Mouse (Mus musculus) limb, embryonic 15.5 days (tissue): ENCODE data around the gene Ttll12. TPM values are rescaled to one million over a fixed set of nuclear protein-coding genes. Genes with fewer than 3 reads are reported as not detected.
A peak's percentile ranks its signal among the peaks of the same experiment; 100 is the strongest.

Source experiments
- ATAC-seq: fragments of 200-750 bp; cut with Nextera tagmentation; 2 replicates; pipeline ENCODE4 v1.8.0; 2017; ENCODE audit warnings: low read depth, moderate TSS enrichment; ENCODE audit not compliant: insufficient number of reproducible peaks, low FRiP score, low TSS enrichment
- H3K27ac ChIP-seq: fragments of 300-500 bp; sonication (generic); 2 replicates; pipeline ENCODE4 v1.5.1; 2015; ENCODE audit warnings: moderate library complexity, mild to moderate bottlenecking, inconsistent platforms
- H3K27me3 ChIP-seq: fragments of 300-500 bp; sonication (generic); 2 replicates; pipeline ENCODE4 v1.6.1; 2015; ENCODE audit warnings: inconsistent platforms
- H3K36me3 ChIP-seq: fragments of 300-500 bp; sonication (generic); 2 replicates; pipeline ENCODE4 v1.6.1; 2015; ENCODE audit warnings: inconsistent platforms
- H3K4me1 ChIP-seq: fragments of 300-500 bp; sonication (generic); 2 replicates; pipeline ENCODE4 v1.6.1; 2015; ENCODE audit warnings: inconsistent platforms
- H3K4me2 ChIP-seq: fragments of 300-500 bp; sonication (generic); 2 replicates; pipeline ENCODE4 v1.6.1; 2015; ENCODE audit warnings: mild to moderate bottlenecking, inconsistent platforms
- H3K4me3 ChIP-seq: fragments of 300-500 bp; sonication (generic); 2 replicates; pipeline ENCODE4 v1.5.1; 2015; ENCODE audit warnings: mild to moderate bottlenecking, inconsistent platforms
- H3K9ac ChIP-seq: fragments of 300-500 bp; sonication (generic); 2 replicates; pipeline ENCODE4 v1.6.1; 2015; ENCODE audit warnings: inconsistent platforms
- H3K9me3 ChIP-seq: fragments of 300-500 bp; sonication (generic); 2 replicates; pipeline ENCODE4 v1.6.1; 2016; ENCODE audit warnings: inconsistent platforms
- WGBS: fragments of 180-500 bp; shearing (Covaris S2); methylation state at CpG from one replicate; pipeline ENCODE4 v1.1.7; 2015; 5-methylcytosine and 5-hydroxymethylcytosine counted together
- polyA plus RNA-seq: library from polyadenylated mRNA; unstranded; fragments of >200 nt; fragmentation: Nextera tagmentation; extraction: Ambion mirVana; gene quantifications from 2 replicates; pipeline ENCODE4 v1.2.1, GENCODE M21; 2015

The Ttll12 gene
- polyA plus RNA-seq, 1 experiment from 2014 or later, result 33.2 TPM

DNA sequence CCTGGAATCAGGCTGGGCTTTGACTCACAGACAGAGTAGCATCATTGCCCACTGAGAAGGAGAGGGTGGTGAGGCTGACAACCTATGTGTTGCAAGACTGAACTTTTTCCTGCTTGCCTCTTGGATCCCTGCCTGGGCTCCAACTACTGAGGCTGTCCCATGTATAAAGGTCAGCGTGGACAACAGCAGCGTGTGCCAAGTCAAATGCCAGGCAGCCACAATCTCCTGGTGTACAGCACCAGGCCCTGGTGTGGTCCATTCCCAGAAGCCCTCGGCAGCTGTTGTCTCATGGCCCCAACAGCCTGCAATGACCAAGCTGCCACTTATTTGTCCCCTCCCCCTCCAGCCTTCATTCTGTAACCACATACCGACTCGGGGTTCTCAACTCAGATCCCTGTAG is 23.3 kb downstream of the Ttll12 start:
- Histone ChIP-seq H3K27ac (no peak overlapping the region), H3K4me1 (no peaks in the 10 kb centered on the region), H3K36me3 (peaks cover 28% of the 10 kb centered on the region), H3K9ac (no peak overlapping the region), H3K4me2 (no peak overlapping the region), H3K4me3 (no peak overlapping the region), H3K9me3 (no peaks in the 10 kb centered on the region), H3K27me3 (no peaks in the 10 kb centered on the region)
- ATAC-seq, result no peak
- 80% methylated on average over 5 of the region's 5 CpGs for WGBS

DNA sequence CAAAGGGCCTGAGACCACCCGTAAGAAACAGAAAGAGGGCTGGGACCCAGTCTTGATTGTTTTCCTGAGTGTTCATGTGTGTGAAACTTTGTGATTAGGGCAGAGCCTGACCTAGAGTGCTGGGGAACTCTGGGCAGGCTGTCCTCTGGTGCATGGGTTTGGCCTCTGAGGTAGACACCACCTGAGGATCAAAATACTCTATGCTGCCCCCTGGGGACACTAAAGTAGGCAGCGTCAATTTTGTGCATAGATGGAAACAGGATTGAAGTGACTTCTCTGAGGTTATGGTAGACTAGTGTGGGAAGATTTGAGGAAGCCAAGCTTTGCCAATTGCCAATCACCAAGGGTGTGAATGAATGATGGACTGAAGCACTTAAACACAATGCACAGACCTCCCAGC is 24.3 kb downstream of the Ttll12 start:
- Histone ChIP-seq H3K27ac (no peak overlapping the region), H3K36me3 (peaks cover 18% of the 10 kb centered on the region), H3K9me3 (no peaks in the 10 kb centered on the region), H3K27me3 (no peaks in the 10 kb centered on the region), H3K4me1 (no peaks in the 10 kb centered on the region), H3K4me3 (no peak overlapping the region), H3K4me2 (no peak overlapping the region), H3K9ac (no peak overlapping the region)
- WGBS, result 66% methylated on average over 2 of the region's 2 CpGs
- no peak for ATAC-seq

DNA sequence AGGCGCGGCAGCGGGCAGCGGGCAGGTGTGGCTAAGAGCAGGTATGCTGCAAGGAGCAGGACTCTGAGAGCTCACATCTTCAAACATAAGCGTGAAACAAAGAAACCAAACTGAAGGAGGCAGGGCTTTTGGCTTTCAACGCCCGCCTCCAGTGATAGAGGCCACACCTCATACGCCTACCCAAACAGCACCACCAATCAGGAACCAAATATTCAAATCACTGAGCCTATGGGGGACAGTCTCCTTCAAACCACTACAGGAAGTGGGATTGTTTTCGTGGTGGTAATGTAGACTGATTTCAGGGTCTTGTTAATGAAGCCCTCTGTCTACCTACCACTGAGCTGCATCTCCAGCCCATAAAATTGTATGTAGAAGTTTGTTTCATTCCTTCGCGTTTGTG is 25.3 kb downstream of the Ttll12 start:
- H3K27ac ChIP-seq, result no peak overlapping the region
- H3K4me3 ChIP-seq, result no peak overlapping the region
- ATAC-seq, result no peak
- no peak overlapping the region for H3K4me2 ChIP-seq
- no peaks in the 10 kb centered on the region for H3K27me3 ChIP-seq
- H3K36me3 ChIP-seq, result peaks cover 10% of the 10 kb centered on the region
- WGBS, result 61% methylated on average over 11 of the region's 11 CpGs
- H3K4me1 ChIP-seq, result no peaks in the 10 kb centered on the region
- H3K9ac ChIP-seq, result no peak overlapping the region
- H3K9me3 ChIP-seq, result no peaks in the 10 kb centered on the region

DNA sequence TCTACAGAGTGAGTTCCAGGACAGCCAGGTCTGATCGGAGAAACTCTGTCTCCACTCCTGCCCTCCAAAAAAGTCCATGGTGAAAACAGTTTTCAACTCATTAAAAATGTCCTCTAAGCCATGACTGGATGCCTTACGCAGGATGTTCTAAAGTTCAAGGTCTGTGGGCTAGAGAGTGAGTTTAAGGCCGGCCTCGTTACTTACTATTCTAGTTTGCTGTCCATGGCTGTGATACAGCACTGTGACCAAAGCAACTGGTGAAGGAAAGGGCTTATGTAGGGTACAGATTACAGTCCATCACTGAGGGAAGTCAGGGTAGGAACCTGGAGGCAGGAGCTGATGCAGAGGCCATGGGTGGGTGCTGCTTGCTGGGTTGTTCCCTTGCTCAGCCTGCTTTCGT is 26.4 kb downstream of the Ttll12 start:
- Histone ChIP-seq H3K9ac (no peak overlapping the region), H3K4me2 (no peak overlapping the region), H3K9me3 (no peaks in the 10 kb centered on the region), H3K36me3 (no peaks in the 10 kb centered on the region), H3K27ac (no peak overlapping the region), H3K27me3 (no peaks in the 10 kb centered on the region), H3K4me3 (no peak overlapping the region), H3K4me1 (peaks cover 10% of the 10 kb centered on the region)
- 92% methylated on average over 5 of the region's 5 CpGs for WGBS
- no peak for ATAC-seq

DNA sequence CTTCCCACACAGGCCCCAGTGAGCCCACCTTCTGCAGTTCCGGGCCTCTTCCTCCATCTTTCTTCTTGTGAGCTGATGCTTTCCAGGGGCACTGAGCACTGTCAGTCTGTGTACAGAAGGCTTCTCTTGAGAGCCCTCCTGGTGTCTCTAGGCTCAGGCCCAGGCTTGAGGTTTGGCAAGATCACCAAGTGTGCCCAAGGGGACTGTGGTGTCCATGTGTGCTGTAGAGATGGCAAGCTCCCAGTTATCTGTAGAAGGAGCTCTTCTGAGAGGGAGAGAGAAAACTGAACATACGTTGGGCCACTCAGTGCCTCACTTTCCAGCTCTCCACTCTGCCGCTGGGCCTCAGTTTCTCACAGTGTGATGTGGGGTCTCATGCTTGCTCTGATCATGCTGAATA is 27.2 kb downstream of the Ttll12 start:
- WGBS, result 71% methylated on average over 3 of the region's 3 CpGs
- H3K4me2 ChIP-seq, result no peak overlapping the region
- H3K36me3 ChIP-seq, result no peaks in the 10 kb centered on the region

DNA sequence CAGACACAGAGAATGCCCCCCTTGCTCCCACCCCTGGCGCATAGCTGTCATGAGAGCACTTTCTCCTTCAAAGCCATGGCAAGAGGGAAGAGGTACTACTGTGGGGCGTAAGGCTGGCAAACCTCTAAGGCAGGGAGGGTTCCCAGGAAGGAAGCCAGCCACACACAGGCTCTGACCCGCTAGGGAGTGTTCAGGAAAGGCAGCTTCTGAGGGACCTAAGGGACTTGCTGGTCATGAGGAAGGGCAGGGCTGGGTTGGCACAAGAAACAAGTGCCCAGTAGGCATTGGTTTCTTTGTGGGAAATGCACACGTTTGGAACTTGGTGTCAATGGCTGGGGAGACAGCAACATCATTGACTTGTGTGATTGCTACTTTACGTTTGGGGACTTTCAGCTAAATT is 29.0 kb downstream of the Ttll12 start:
- H3K4me3 ChIP-seq, result no peak overlapping the region
- 73% methylated on average over 5 of the region's 5 CpGs for WGBS
- H3K27me3 ChIP-seq, result no peaks in the 10 kb centered on the region
- H3K9ac ChIP-seq, result no peak overlapping the region
- ATAC-seq, result no peak
- H3K9me3 ChIP-seq, result no peaks in the 10 kb centered on the region
- no peaks in the 10 kb centered on the region for H3K36me3 ChIP-seq
- no peak overlapping the region for H3K27ac ChIP-seq
- H3K4me1 ChIP-seq, result peaks cover 21% of the 10 kb centered on the region
- no peak overlapping the region for H3K4me2 ChIP-seq

More for the DNA sequence above, 27.2 kb downstream of the Ttll12 start:
- Histone ChIP-seq H3K27ac (no peak overlapping the region), H3K27me3 (no peaks in the 10 kb centered on the region), H3K4me3 (no peak overlapping the region), H3K9me3 (no peaks in the 10 kb centered on the region), H3K9ac (no peak overlapping the region), H3K4me1 (peaks cover 18% of the 10 kb centered on the region)
- no peak for ATAC-seq

DNA sequence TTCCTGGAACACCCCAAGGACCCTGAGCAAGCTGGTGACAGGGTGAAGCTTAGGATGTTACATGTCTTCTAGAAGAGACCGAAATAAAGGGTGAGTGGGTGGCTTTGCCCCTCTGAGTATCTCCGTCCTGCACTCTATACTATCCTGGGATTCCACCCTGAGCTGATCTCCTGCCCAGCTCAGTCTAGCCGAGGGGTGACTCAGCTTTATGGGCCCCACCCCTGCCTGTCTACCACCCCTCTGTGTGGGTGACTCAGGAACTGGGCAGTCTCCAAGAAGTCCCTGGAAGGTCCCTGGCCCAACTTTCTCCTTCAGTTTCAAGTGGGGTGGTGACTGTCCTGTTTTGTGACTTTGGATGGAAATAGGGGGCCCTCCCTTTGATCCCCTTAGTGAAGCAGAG is 29.5 kb downstream of the Ttll12 start:
- H3K9me3 ChIP-seq, result no peaks in the 10 kb centered on the region
- ATAC-seq, result no peak
- 70% methylated on average over 3 of the region's 3 CpGs for WGBS
- H3K9ac ChIP-seq, result no peak overlapping the region
- no peaks in the 10 kb centered on the region for H3K36me3 ChIP-seq
- no peak overlapping the region for H3K4me2 ChIP-seq
- no peak overlapping the region for H3K4me3 ChIP-seq
- no peak overlapping the region for H3K27ac ChIP-seq
- peaks cover 21% of the 10 kb centered on the region for H3K4me1 ChIP-seq
- no peaks in the 10 kb centered on the region for H3K27me3 ChIP-seq

DNA sequence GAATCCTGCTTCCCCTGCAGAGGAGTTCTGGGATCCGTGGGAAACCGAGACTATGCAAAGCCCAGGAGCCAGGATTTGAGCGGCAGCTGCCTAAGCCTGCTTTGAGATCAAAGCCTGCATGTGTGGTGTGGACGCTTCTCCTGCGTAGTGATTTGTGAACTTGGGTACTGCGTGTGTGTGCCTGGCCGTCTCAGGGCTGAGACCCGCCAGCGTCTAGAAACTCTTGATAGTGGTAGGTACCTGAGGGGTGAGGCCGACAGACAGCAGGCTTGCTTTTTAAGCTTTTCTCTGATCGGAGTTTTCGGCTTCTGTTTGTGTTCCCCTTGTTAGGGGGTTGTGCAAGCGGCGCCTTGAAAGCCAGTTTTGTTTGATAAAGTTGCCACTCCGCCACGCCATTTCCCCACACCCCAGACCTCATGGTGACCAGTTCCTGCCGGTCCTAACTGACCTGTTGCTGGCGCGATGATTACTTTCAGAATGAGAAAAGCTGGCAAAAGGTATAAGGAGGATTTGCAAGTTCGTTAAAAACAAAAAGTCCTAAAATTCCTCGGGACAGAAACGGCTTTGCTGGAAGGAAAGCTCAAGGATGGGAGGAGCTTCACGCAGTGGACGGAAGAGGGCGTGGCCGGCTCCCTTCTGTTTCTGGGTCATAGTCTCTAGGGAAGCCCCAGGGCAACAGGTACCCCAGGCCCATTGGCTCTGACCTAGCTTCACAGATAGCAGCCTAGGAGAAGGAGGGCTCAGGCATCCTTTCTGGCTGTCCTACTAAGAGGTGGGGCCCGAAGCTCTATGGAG is 30.9 kb downstream of the Ttll12 start:
- ATAC-seq, result no peak

DNA sequence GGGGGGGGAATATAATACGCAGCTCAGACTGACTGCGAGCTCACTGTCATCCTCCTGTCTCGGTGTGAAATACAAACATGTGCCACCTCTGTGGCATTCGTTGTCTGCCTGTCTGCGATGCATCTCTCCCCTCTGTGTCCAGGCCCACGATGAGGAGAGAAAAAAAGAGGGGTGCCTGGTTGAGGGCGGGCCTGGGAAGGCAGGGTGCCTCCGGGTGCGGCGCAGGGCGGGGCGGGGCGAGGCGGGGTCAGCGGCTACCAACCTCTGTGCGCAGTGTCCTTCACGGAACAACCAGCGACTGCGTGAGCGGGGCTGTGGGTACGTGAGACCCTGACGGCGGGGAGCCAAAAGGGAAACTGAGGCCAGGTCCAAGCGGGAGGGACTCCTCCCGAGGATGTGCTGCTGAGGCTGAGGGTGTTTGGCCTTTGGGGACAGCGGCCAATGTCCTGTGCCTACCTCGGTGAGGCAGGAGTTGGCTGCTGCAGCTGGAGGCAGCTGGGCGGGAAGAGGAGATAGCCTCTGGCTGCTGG is 31.6 kb downstream of the Ttll12 start, which contains the start of the genes Tspo and Mcat:
Gene Tspo, plus strand, starts transcription at position 266 of the 530 bp plus-strand sequence.
Gene Mcat, minus strand, starts transcription at position 461 of the 530 bp plus-strand sequence.
- Histone ChIP-seq H3K27me3 (no peaks in the 10 kb centered on the region), H3K9ac (peak within 1 kb of the TSS; percentile 42), H3K4me1 (peaks cover 21% of the 10 kb centered on the region), H3K36me3 (no peaks in the 10 kb centered on the region), H3K4me3 (peak within 1 kb of the TSS; percentile 46), H3K4me2 (peak within 1 kb of the TSS; percentile 97), H3K27ac (peak within 1 kb of the TSS; percentile 61), H3K9me3 (no peaks in the 10 kb centered on the region)
- 1% methylated on average over 28 of the region's 28 CpGs for WGBS
- ATAC-seq, result peak; percentile 31; the same call in 1 of the 2 replicates

More for the DNA sequence above, 30.9 kb downstream of the Ttll12 start:
- H3K36me3 ChIP-seq, result no peaks in the 10 kb centered on the region
- no peaks in the 10 kb centered on the region for H3K9me3 ChIP-seq
- WGBS, result 3% methylated on average over 27 of the region's 27 CpGs
- peak overlapping the region; percentile 42 for H3K9ac ChIP-seq
- peaks cover 21% of the 10 kb centered on the region for H3K4me1 ChIP-seq
- no peaks in the 10 kb centered on the region for H3K27me3 ChIP-seq
- H3K27ac ChIP-seq, result peak overlapping the region; percentile 54
- H3K4me3 ChIP-seq, result peak overlapping the region; percentile 46
- H3K4me2 ChIP-seq, result peak overlapping the region; percentile 97

DNA sequence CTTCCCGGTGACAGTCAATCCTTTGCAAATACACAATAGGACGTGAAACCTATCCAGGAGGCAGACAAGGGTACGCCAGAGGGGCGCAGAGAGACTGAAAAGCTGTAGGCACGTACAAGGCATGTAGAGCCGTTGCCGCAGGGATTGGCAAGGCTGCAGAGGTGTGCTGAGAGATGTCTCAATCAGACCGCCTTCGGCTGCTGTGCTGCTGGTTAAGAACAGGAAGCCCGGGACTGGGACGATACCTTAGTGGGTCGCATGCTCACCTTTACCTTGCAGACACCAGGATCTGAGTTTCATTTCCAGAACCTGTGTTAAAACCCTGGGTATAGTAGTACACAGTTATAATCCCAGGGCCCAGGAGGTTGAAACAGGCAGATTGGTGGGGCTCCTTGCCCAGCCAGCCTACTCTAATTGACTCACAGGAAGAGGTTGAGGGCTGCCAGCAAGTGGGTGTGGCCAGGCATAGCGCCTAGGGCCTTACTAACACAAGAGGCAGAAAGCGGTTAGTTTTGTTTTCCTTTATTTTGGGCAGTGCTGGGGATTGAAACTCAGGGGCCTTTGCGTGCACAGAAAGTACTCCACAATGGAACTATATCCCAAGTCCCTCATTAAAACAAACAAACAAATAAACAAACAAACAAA is 32.2 kb downstream of the Ttll12 start:
- Histone ChIP-seq H3K36me3 (no peaks in the 10 kb centered on the region), H3K9ac (no peak overlapping the region), H3K27me3 (no peaks in the 10 kb centered on the region), H3K27ac (peak overlapping the region; percentile 61), H3K4me3 (peak overlapping the region; percentile 46), H3K4me2 (peak overlapping the region; percentile 97), H3K4me1 (peaks cover 21% of the 10 kb centered on the region), H3K9me3 (no peaks in the 10 kb centered on the region)
- ATAC-seq, result peak; percentile 51; the same call in 1 of the 2 replicates
- 22% methylated on average over 15 of the region's 15 CpGs for WGBS

DNA sequence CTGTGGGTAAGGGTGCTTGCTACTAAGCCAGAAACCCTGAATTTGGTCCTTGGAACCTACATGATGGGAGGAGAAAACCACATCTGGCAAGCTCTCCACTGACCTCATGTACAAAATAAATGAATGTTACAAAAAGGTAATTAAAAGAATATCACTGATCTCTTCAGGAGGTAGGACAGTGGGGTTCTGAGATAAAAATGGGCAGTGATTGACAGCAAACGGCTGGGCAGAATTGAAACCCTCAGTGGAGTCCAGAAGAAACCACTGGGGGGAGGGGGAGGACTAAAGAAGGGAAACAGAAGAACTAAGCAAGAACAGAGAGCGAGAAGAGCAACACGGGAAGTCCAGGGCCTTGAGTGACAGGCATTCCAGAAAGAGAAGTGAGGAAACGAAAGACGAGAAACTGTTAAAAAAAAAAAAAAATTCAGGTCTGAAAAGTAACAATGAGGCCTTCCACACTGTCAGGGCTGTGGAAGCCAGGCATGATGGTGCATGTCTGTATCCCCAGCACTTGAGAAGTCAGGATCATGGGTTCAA is 33.9 kb downstream of the Ttll12 start:
- H3K4me2 ChIP-seq, result no peak overlapping the region
- peaks cover 22% of the 10 kb centered on the region for H3K4me1 ChIP-seq
- WGBS, result 53% methylated on average over 5 of the region's 5 CpGs
- H3K4me3 ChIP-seq, result no peak overlapping the region
- H3K36me3 ChIP-seq, result no peaks in the 10 kb centered on the region
- no peaks in the 10 kb centered on the region for H3K9me3 ChIP-seq
- no peak overlapping the region for H3K9ac ChIP-seq
- H3K27ac ChIP-seq, result no peak overlapping the region
- H3K27me3 ChIP-seq, result no peaks in the 10 kb centered on the region
- no peak for ATAC-seq
